Mouse (Mus musculus) heart, embryonic 10.5 days (tissue): ENCODE data around the gene Scn4b. TPM values are rescaled to one million over a fixed set of nuclear protein-coding genes. Genes with fewer than 3 reads are reported as not detected.

Source experiments
- polyA plus RNA-seq: library from polyadenylated mRNA; unstranded; fragments of >200 nt; fragmentation: Nextera tagmentation; extraction: Ambion mirVana; gene quantifications from 2 replicates; pipeline ENCODE4 v1.2.1, GENCODE M21; 2016

Gene Scn4b
- polyA plus RNA-seq, 1 experiment from 2014 or later: 1.9 TPM

Other genes starting within 250 kb of the Scn4b start
- 722 and 893 TPM in 2 replicates for gene Atp5l, start 217.7 kb upstream of the Scn4b start, polyA plus RNA-seq
- 17.8 and 20.9 TPM in 2 replicates for gene Ube4a, start 172.8 kb upstream of the Scn4b start, polyA plus RNA-seq
- gene Cd3g, start 158.0 kb upstream of the Scn4b start, polyA plus RNA-seq: not detected in 2 replicates
- not detected in 2 replicates for gene Cd3d, start 156.6 kb upstream of the Scn4b start, polyA plus RNA-seq
- gene Cd3e, start 128.8 kb upstream of the Scn4b start, polyA plus RNA-seq: not detected in 2 replicates
- gene Mpzl2, start 98.6 kb upstream of the Scn4b start, polyA plus RNA-seq: 1.1 and 5.5 TPM in 2 replicates
- gene Mpzl3, start 83.2 kb upstream of the Scn4b start, polyA plus RNA-seq: 2.9 and 3.2 TPM in 2 replicates
- gene Jaml, start 59.2 kb upstream of the Scn4b start, polyA plus RNA-seq: 0.54 and 2.2 TPM in 2 replicates
- 2.3 and 5.3 TPM in 2 replicates for gene Scn2b, start 20.6 kb upstream of the Scn4b start, polyA plus RNA-seq
- gene BC049352, start 43.6 kb downstream of the Scn4b start, polyA plus RNA-seq: not detected in 2 replicates
- not detected in 2 replicates for gene Tmprss4, start 65.7 kb downstream of the Scn4b start, polyA plus RNA-seq
- gene Il10ra, start 130.8 kb downstream of the Scn4b start, polyA plus RNA-seq: 0.25 and 0.44 TPM in 2 replicates
- gene Tmprss13, start 180.7 kb downstream of the Scn4b start, polyA plus RNA-seq: 0.23 and 0.29 TPM in 2 replicates
- 40.5 and 63.2 TPM in 2 replicates for gene Fxyd6, start 231.8 kb downstream of the Scn4b start, polyA plus RNA-seq